Mouse (Mus musculus) bone marrow, adult 2 months (tissue): ENCODE data around the gene Smarca2. TPM values are rescaled to one million over a fixed set of nuclear protein-coding genes. Genes with fewer than 3 reads are reported as not detected.

Experiments used
- H3K27ac ChIP-seq: fragments of 200-500 bp; 2 replicates; pipeline ENCODE4 v1.5.1; 2012; ENCODE audit warnings: low read depth, mild to moderate bottlenecking, control low read depth, inconsistent platforms, low read length; ENCODE audit not compliant: control insufficient read depth, poor library complexity, insufficient read depth
- H3K4me1 ChIP-seq: fragments of 200-500 bp; 2 replicates; pipeline ENCODE4 v1.6.1; 2011; ENCODE audit warnings: low read length; ENCODE audit not compliant: control insufficient read depth, insufficient read depth
- H3K4me3 ChIP-seq: fragments of 200-500 bp; replicated peaks from 2 replicates; pipeline ENCODE3; 2011; ENCODE audit warnings: mild to moderate bottlenecking, low read depth, low read length, control low read depth; ENCODE audit not compliant: control insufficient read depth
- CTCF ChIP-seq: fragments of 200-500 bp; IDR thresholded peaks from 2 replicates; pipeline ENCODE4 v1.5.1; 2011; ENCODE audit warnings: low read length, control low read depth; ENCODE audit not compliant: control insufficient read depth, insufficient read depth
- POLR2A ChIP-seq: fragments of 200-500 bp; IDR thresholded peaks from 2 replicates; pipeline ENCODE4 v1.6.1; 2011; ENCODE audit warnings: low read depth, mild to moderate bottlenecking, control low read depth, low read length, borderline replicate concordance; ENCODE audit not compliant: control insufficient read depth
- WGBS: fragments of 180-500 bp; shearing (Covaris S2); methylation state at CpG from one replicate; pipeline ENCODE4 v1.1.7; 2018; 5-methylcytosine and 5-hydroxymethylcytosine counted together
- polyA plus RNA-seq: library from polyadenylated mRNA; stranded (reverse); fragments of >200 nt; gene quantifications from 2 replicates; pipeline ENCODE4 v1.2.4, GENCODE M21; 2011; ENCODE audit warnings: low replicate concordance; ENCODE audit not compliant: missing spikeins, insufficient read depth, insufficient read length

Gene Smarca2
- polyA plus RNA-seq, 1 experiment = 77.8 TPM

DNA sequence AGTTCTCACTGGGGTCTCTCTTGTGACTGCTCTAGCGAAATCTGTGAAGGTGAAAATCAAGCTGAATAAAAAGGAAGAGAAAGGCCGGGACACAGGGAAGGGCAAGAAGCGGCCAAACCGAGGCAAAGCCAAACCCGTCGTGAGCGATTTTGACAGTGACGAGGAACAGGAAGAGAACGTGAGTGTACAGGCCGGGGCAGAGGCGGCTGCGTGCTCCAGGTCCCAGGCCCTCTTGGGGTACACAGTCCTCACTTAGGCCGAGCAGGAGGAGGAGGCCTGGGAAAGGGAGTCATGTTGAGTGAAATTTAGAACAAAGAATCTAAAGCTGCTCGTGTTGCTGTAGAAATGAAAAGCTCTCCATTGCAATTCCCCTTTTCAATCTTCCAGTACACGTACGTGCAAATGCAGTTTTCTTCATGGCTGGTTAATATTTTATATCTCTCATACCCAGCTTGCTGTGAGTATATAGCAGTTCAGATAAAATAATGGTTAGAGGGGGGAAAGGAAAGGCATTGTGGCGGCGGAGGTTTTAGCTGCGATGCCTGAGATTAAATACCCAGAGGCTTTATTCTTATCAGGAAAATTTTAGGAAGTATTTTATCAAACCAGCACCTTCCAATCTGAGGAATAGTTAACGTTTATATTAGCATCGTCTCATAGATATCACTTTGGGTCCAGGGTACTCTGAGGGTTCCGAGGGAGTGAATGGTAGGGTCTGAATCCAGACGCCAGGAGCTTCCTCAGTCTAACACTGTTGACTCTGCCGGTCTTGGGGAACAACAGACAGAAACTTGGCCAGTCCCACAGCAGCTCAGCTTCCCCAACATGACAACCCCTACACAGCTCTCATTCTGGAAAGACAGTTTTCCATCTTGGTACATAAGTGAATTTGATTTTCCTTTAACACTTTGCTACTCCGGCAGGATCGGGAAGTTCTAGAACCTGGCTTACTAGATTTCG, 171.5 kb downstream of the Smarca2 start:
- no peaks in the 10 kb centered on the region for H3K4me1 ChIP-seq
- H3K4me3 ChIP-seq = no peak overlapping the region
- no peak for TF ChIP-seq POLR2A
- no peak for TF ChIP-seq CTCF
- H3K27ac ChIP-seq = no peak overlapping the region
- 72% methylated on average over 27 of the region's 27 CpGs for WGBS

- WGBS = 90% methylated on average over 5 of the region's 5 CpGs
- Histone ChIP-seq H3K4me1 (no peaks in the 10 kb centered on the region), H3K4me3 (no peak overlapping the region), H3K27ac (no peak overlapping the region)
- TF ChIP-seq POLR2A (no peak), CTCF (no peak)
These were observed 173.3 kb downstream of the Smarca2 start for GRCm38 (mm10) chr19:26778199-26778598.

DNA sequence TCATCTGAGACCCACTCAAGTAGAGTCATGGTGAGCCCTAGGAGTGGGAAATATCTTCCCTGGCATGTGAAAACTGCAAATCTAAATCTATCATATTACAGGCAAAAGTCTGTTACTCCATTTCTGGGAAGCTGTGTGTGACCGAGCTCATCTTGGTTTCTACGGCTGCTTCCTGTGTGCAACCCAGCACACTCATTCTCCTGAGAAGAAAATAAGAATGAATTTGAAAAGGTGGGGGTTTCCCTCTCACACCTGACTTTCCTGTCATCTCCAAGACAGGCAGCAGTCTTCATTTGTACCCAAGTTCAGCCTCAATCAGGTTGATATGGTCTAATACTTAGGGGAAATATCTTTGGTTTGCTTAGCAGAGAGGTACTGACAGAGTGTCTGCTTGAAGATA, 176.4 kb downstream of the Smarca2 start:
- WGBS = 64% methylated on average over 2 of the region's 2 CpGs
- H3K27ac ChIP-seq = no peak overlapping the region

GRCm38 (mm10) chr19:26788446-26788845, 183.6 kb downstream of the Smarca2 start:
- no peak for TF ChIP-seq POLR2A
- no peak for TF ChIP-seq CTCF
- Histone ChIP-seq H3K4me1 (no peaks in the 10 kb centered on the region), H3K27ac (no peak overlapping the region), H3K4me3 (no peak overlapping the region)
- 80% methylated on average over 5 of the region's 5 CpGs for WGBS

More for the DNA sequence above, 176.4 kb downstream of the Smarca2 start:
- Histone ChIP-seq H3K4me1 (no peaks in the 10 kb centered on the region), H3K4me3 (no peak overlapping the region)
- TF ChIP-seq POLR2A = no peak
- TF ChIP-seq CTCF = no peak

- TF ChIP-seq POLR2A = no peak
- no peak for TF ChIP-seq CTCF
- H3K4me3 ChIP-seq = no peak overlapping the region
- H3K27ac ChIP-seq = no peak overlapping the region
- 82% methylated on average over 5 of the region's 5 CpGs for WGBS
- no peaks in the 10 kb centered on the region for H3K4me1 ChIP-seq
These were observed 185.8 kb downstream of the Smarca2 start for GRCm38 (mm10) chr19:26790386-26791346.

GRCm38 (mm10) chr19:26794315-26794714, 189.5 kb downstream of the Smarca2 start:
- WGBS = 51% methylated on average over 2 of the region's 3 CpGs
- no peak overlapping the region for H3K27ac ChIP-seq
- H3K4me3 ChIP-seq = no peak overlapping the region
- H3K4me1 ChIP-seq = no peaks in the 10 kb centered on the region
- TF ChIP-seq POLR2A = no peak
- no peak for TF ChIP-seq CTCF

GRCm38 (mm10) chr19:26796006-26796405, 191.2 kb downstream of the Smarca2 start:
- no peak for TF ChIP-seq CTCF
- no peak for TF ChIP-seq POLR2A
- H3K4me3 ChIP-seq = no peak overlapping the region
- no peak overlapping the region for H3K27ac ChIP-seq
- H3K4me1 ChIP-seq = no peaks in the 10 kb centered on the region
- 79% methylated on average over 4 of the region's 4 CpGs for WGBS

DNA sequence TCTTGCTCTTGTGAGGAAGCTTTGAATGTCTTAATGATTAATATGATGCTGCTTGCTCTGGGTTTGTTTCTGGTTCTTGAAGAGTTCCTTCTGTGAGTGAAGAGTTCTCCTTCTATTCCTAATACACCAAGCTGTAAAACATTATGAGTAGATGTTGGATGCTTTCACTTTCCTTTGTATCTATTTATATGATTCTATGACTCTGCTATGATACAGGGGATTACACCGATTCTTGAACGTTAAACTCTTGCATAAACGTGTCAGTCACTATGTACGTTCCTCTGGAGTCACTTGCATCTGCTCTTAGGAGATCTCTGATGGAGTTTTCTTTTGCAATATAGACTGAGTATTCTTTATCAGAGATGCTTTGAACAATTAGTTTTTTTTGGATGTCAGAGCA, 199.6 kb downstream of the Smarca2 start:
- TF ChIP-seq CTCF (no peak), POLR2A (no peak)
- WGBS = 17% methylated on average over 4 of the region's 4 CpGs
- Histone ChIP-seq H3K4me1 (no peaks in the 10 kb centered on the region), H3K4me3 (no peak overlapping the region), H3K27ac (no peak overlapping the region)
